Mouse (Mus musculus) forebrain, postnatal 0 days (tissue): Measurements from ENCODE around the gene Neurog3. TPM values are rescaled to one million over a fixed set of nuclear protein-coding genes. Genes with fewer than 3 reads are reported as not detected.
A peak's percentile ranks its signal among the peaks of the same experiment; 100 is the strongest.

ENCODE experiments used
- ATAC-seq: fragments of 200-750 bp; cut with Nextera tagmentation; 2 replicates; pipeline ENCODE4 v1.8.0; 2017; ENCODE audit warnings: mild to moderate bottlenecking, moderate library complexity
- DNase-seq: peaks from one replicate; pipeline ENCODE4 v3.0.0-alpha.2; 2015
- H3K27ac ChIP-seq: fragments of 300-500 bp; sonication (generic); 2 replicates; pipeline ENCODE4 v1.5.1; 2014; ENCODE audit warnings: low read depth, mild to moderate bottlenecking, antibody characterized with exemption, low read length, moderate library complexity, mixed read lengths
- H3K27me3 ChIP-seq: fragments of 300-500 bp; sonication (generic); 2 replicates; pipeline ENCODE4 v1.6.1; 2014; ENCODE audit warnings: mild to moderate bottlenecking, low read length, mixed read lengths; ENCODE audit not compliant: insufficient read depth
- H3K36me3 ChIP-seq: fragments of 300-500 bp; sonication (generic); 2 replicates; pipeline ENCODE4 v1.6.1; 2014; ENCODE audit warnings: mild to moderate bottlenecking, moderate library complexity; ENCODE audit not compliant: insufficient read depth
- H3K4me1 ChIP-seq: fragments of 300-500 bp; sonication (generic); 2 replicates; pipeline ENCODE4 v1.6.1; 2014; ENCODE audit warnings: antibody characterized with exemption; ENCODE audit not compliant: insufficient read depth
- H3K4me2 ChIP-seq: fragments of 300-500 bp; sonication (generic); 2 replicates; pipeline ENCODE4 v1.6.1; 2014; ENCODE audit warnings: low read depth, mild to moderate bottlenecking, moderate library complexity
- H3K4me3 ChIP-seq: fragments of 300-500 bp; sonication (generic); 2 replicates; pipeline ENCODE4 v1.5.1; 2014; ENCODE audit warnings: low read depth, low read length, mixed read lengths
- H3K9ac ChIP-seq: fragments of 300-500 bp; sonication (generic); 2 replicates; pipeline ENCODE4 v1.6.1; 2014; ENCODE audit warnings: mild to moderate bottlenecking
- H3K9me3 ChIP-seq: fragments of 300-500 bp; sonication (generic); 2 replicates; pipeline ENCODE4 v1.6.1; 2016; ENCODE audit warnings: low read length
- CTCF ChIP-seq: sonication (generic); IDR thresholded peaks from 2 replicates; pipeline ENCODE4 v1.5.1; 2016; ENCODE audit warnings: antibody characterized with exemption, control low read depth, low read depth
- WGBS: fragments of 180-500 bp; shearing (Covaris S2); extraction: QIAGEN DNeasy Blood & Tissue Kit; methylation state at CpG from one replicate; pipeline ENCODE4 v1.1.7; 2014; 5-methylcytosine and 5-hydroxymethylcytosine counted together
- polyA plus RNA-seq: library from polyadenylated mRNA; unstranded; fragments of >200 nt; fragmentation: Nextera tagmentation; extraction: Ambion mirVana; gene quantifications from 2 replicates; pipeline ENCODE4 v1.2.1, GENCODE M21; 2015
- total RNA-seq: library from RNA; depleted of rRNA; stranded (reverse); fragments of >200 nt; gene quantifications from 2 replicates; pipeline ENCODE4 v1.2.3, GENCODE M21; 2014; rRNA removed

Neurog3 gene
- not detected in 2 replicates for total RNA-seq
- not detected in 2 replicates for polyA plus RNA-seq

DNA sequence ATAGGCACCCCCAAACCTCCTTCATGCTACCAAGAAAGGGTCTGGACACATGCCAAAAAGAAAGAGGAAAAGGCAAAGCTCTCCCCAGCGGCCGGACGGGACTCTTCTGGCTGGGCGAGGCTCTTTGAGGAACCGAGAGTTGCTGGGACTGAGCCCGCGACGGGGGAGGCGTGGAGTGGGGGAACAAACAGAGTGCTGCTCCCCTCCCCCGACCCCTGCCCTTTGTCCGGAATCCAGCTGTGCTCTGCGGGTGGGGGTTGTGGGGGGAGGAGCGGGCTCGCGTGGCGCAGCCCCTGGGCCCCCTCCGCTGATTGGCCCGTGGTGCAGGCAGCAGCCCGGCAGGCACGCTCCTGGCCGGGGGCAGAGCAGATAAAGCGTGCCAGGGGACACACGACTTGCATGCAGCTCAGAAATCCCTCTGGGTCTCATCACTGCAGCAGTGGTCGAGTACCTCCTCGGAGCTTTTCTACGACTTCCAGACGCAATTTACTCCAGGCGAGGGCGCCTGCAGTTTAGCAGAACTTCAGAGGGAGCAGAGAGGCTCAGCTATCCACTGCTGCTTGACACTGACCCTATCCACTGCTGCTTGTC lies at the start of gene Neurog3:
TSS of gene Neurog3 (plus strand) at position 400 of the 591 bp plus-strand sequence.
- 1% methylated on average over 29 of the region's 29 CpGs for WGBS
- no peaks in the 10 kb centered on the region for H3K9me3 ChIP-seq
- no peak within 1 kb of the TSS for H3K4me3 ChIP-seq

DNA sequence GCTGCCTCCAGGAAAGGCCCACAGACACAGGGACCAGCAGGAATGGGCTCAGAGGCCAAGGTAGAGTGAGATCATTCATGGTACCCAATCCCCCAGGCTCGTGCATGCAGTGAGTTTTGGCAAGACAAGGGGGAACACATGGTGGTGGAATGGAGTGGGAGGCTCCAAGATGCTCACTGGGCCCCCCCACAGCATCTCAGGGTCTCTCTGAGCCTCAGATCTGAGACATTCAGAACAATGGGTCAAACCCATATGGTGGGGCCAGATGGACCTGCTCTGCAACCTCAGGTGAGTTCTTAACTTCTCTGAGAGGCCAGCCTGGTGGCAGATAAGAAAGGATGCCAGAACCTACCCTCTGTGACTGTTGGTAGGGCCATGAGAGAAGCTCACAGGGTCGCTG lies 46.8 kb upstream of the Neurog3 start:
- H3K27me3 ChIP-seq: no peaks in the 10 kb centered on the region
- H3K9me3 ChIP-seq: no peaks in the 10 kb centered on the region
- ATAC-seq: no peak
- no peaks in the 10 kb centered on the region for H3K36me3 ChIP-seq
- H3K4me3 ChIP-seq: no peak overlapping the region
- no peak overlapping the region for H3K9ac ChIP-seq
- no peaks in the 10 kb centered on the region for H3K4me1 ChIP-seq
- no peak for DNase-seq
- no peak overlapping the region for H3K27ac ChIP-seq
- 66% methylated on average over 2 of the region's 2 CpGs for WGBS
- TF ChIP-seq CTCF: no peak
- no peak overlapping the region for H3K4me2 ChIP-seq

More for the DNA sequence above, at the start of gene Neurog3:
- Histone ChIP-seq H3K27me3 (peaks cover 89% of the 10 kb centered on the region), H3K4me1 (no peaks in the 10 kb centered on the region; the same call in 1 of the 2 replicates), H3K4me2 (peak within 1 kb of the TSS; percentile 18; the same call in 1 of the 2 replicates), H3K36me3 (no peaks in the 10 kb centered on the region), H3K9ac (no peak within 1 kb of the TSS), H3K27ac (no peak within 1 kb of the TSS)
- no peak for ATAC-seq
- DNase-seq: no peak
- TF ChIP-seq CTCF: no peak

DNA sequence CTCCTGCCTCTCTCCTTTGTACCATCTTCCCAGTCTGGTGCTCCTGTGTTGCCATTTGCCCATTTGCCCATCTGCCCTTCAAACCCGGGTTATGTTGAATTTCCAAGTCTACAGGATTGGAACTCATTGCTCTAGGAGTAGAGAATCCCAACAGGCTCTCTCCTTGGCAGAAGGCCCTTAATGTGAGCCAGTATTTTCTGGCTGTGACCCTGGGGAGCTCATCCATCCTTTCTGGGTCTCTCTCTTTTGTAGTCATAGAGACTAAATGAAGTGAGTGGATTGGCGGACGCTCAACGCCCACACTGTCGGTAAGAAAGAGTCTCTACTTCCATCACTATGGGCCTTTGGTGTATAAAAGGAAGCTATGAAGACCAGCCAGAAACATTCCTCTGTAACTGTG lies 46.1 kb upstream of the Neurog3 start:
- Histone ChIP-seq H3K4me3 (no peak overlapping the region), H3K27me3 (no peaks in the 10 kb centered on the region), H3K4me1 (no peaks in the 10 kb centered on the region), H3K9me3 (no peaks in the 10 kb centered on the region), H3K9ac (no peak overlapping the region), H3K27ac (no peak overlapping the region), H3K4me2 (no peak overlapping the region), H3K36me3 (no peaks in the 10 kb centered on the region)
- no peak for DNase-seq
- no peak for TF ChIP-seq CTCF
- peak; percentile 38; the same call in 1 of the 2 replicates for ATAC-seq
- WGBS: 80% methylated on average over 5 of the region's 5 CpGs

DNA sequence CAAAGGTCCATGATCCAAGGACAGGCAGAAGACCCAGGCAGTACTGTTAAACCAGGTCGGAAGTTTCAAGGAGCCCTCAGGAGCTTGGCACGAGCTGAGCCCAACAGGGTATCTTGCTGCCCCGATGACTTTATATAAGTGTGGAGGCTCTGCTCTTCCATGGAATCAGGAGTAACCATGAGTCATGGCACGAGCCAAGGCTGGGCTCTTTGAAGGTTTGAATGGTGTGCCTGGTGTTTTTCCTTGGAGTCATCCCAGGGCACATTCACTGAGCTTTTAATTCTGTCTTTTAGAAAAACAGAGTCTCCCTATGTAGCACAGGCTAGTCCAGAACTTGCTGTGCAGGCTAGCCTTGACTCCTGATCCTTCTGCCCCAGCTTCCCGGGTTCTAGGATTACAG lies 44.5 kb upstream of the Neurog3 start:
- WGBS: 85% methylated on average over 5 of the region's 5 CpGs
- Histone ChIP-seq H3K9ac (no peak overlapping the region), H3K9me3 (no peaks in the 10 kb centered on the region), H3K27ac (no peak overlapping the region), H3K36me3 (no peaks in the 10 kb centered on the region), H3K4me2 (no peak overlapping the region), H3K4me1 (no peaks in the 10 kb centered on the region), H3K27me3 (no peaks in the 10 kb centered on the region), H3K4me3 (no peak overlapping the region)
- no peak for DNase-seq
- ATAC-seq: no peak
- TF ChIP-seq CTCF: no peak

DNA sequence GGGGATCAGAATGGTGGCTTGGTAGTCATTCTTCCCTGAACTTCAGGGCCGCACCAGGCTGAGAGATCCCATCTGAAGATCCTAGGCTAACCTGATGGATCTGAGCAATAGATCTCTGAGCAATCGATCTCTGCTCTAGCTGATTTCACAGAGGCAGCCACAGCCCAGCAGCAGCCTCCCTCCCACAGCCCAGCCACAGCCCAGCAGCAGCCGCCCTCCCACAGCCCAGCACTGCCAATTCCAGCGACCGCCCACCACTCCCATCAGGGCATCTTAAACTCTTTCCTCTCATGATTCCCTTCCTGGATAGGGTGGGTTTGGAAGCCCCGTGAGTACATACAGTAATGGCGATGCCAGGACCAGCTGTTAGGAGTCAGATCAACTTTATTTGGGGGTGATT lies 43.8 kb upstream of the Neurog3 start:
- no peaks in the 10 kb centered on the region for H3K36me3 ChIP-seq
- WGBS: 64% methylated on average over 7 of the region's 7 CpGs

DNA sequence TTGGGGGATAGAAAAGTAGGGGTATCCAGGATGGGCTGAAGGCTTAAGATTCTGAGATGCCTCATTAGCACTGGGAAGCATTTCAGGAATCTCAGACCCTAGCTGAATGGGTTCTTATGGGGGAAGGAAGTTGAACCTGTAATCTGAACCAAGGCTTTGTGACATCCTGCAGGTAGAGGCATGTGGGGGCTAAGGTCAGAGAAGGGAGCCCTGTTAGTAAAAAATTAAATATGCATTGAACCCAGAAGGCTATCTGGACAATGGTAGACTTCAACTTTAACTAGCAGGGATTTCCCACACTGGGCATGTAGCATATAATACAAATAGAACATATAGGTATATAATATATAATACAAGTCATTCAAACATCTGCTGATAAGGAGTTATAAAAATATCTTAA lies 43.4 kb upstream of the Neurog3 start:
- Histone ChIP-seq H3K36me3 (no peaks in the 10 kb centered on the region), H3K27me3 (no peaks in the 10 kb centered on the region), H3K27ac (no peak overlapping the region), H3K4me1 (no peaks in the 10 kb centered on the region), H3K9me3 (no peaks in the 10 kb centered on the region), H3K4me3 (no peak overlapping the region), H3K9ac (no peak overlapping the region), H3K4me2 (no peak overlapping the region)
- ATAC-seq: no peak
- TF ChIP-seq CTCF: no peak
- no peak for DNase-seq

More for the DNA sequence above, 43.8 kb upstream of the Neurog3 start:
- ATAC-seq (no peak), DNase-seq (no peak)
- Histone ChIP-seq H3K9ac (no peak overlapping the region), H3K4me2 (no peak overlapping the region), H3K27me3 (no peaks in the 10 kb centered on the region), H3K4me3 (no peak overlapping the region), H3K4me1 (no peaks in the 10 kb centered on the region), H3K9me3 (no peaks in the 10 kb centered on the region), H3K27ac (no peak overlapping the region)
- no peak for TF ChIP-seq CTCF

DNA sequence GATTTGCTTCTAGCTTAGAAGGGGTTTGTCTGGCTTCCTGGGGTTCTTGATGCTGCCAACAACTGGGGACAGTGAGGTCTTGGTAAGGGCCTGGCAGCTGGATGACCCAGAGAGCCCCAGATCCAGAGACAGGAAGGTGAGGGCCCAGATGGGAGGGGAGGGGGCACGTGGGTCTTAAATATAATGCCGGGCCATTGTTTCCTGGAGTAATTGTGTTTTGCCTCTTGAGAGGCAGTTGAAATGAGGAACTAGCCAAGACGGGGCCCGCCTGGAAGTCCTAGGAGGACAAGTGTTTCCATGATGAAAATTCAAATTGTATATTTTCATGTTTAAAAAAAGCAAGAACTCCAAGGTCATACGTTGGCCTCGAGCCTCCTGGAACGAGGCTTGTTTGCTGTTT lies 39.0 kb upstream of the Neurog3 start:
- no peak for ATAC-seq
- no peaks in the 10 kb centered on the region for H3K9me3 ChIP-seq
- no peaks in the 10 kb centered on the region for H3K4me1 ChIP-seq
- DNase-seq: no peak
- no peaks in the 10 kb centered on the region for H3K36me3 ChIP-seq
- no peak for TF ChIP-seq CTCF
- H3K27me3 ChIP-seq: no peaks in the 10 kb centered on the region
- H3K4me3 ChIP-seq: no peak overlapping the region
- no peak overlapping the region for H3K4me2 ChIP-seq
- 76% methylated on average over 7 of the region's 7 CpGs for WGBS
- no peak overlapping the region for H3K27ac ChIP-seq
- no peak overlapping the region for H3K9ac ChIP-seq

DNA sequence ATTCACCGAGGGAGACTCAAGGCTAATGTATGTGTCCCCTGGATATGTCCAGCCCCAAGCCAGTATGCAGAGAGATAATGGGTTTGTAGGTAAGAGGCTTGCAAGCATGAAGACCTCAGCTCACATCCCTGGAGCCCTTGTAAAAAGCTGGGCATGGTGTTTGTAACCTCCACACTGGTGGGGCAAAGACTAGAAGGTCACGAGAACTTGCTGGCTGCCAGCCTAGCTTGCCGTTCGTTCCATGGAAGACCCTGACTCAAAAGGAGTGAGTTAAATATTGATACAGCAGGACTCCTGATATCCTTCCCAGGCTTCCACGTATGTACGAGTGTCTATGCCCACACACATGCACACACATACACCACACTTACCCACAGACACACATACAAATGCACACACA lies 38.5 kb upstream of the Neurog3 start:
- Histone ChIP-seq H3K36me3 (no peaks in the 10 kb centered on the region), H3K27ac (no peak overlapping the region), H3K9ac (no peak overlapping the region), H3K27me3 (no peaks in the 10 kb centered on the region), H3K9me3 (no peaks in the 10 kb centered on the region), H3K4me1 (no peaks in the 10 kb centered on the region), H3K4me2 (no peak overlapping the region), H3K4me3 (no peak overlapping the region)
- DNase-seq (no peak), ATAC-seq (no peak)
- WGBS: 93% methylated on average over 6 of the region's 6 CpGs
- no peak for TF ChIP-seq CTCF
